Mouse (Mus musculus) liver, embryonic 11.5 days (tissue): Measurements from ENCODE around the gene Rbm38. TPM values are rescaled to one million over a fixed set of nuclear protein-coding genes. Genes with fewer than 3 reads are reported as not detected.
A peak's percentile ranks its signal among the peaks of the same experiment; 100 is the strongest.

ENCODE experiments used
- ATAC-seq: fragments of 200-750 bp; cut with Nextera tagmentation; replicated peaks from 2 replicates; pipeline ENCODE4 v1.8.0; 2017; ENCODE audit warnings: moderate number of reproducible peaks, mild to moderate bottlenecking, moderate TSS enrichment, moderate library complexity; ENCODE audit not compliant: low FRiP score
- DNase-seq: peaks from one replicate; pipeline ENCODE4 v3.0.0-alpha.2; 2017; ENCODE audit warnings: low spot score
- H3K27ac ChIP-seq: fragments of 300-500 bp; sonication (generic); 2 replicates; pipeline ENCODE4 v1.5.1; 2014; ENCODE audit warnings: mild to moderate bottlenecking, low read depth, low read length, control low read depth
- H3K27me3 ChIP-seq: fragments of 300-500 bp; sonication (generic); replicated peaks from 2 replicates; pipeline ENCODE4 v1.6.1; 2014; ENCODE audit warnings: low read length, mixed read lengths; ENCODE audit not compliant: control insufficient read depth, insufficient read depth
- H3K36me3 ChIP-seq: fragments of 300-500 bp; sonication (generic); 2 replicates; pipeline ENCODE4 v1.6.1; 2014; ENCODE audit warnings: mild to moderate bottlenecking, low read length, moderate library complexity, mixed read lengths; ENCODE audit not compliant: control insufficient read depth, insufficient read depth
- H3K4me1 ChIP-seq: fragments of 300-500 bp; sonication (generic); replicated peaks from 2 replicates; pipeline ENCODE4 v1.6.1; 2014; ENCODE audit warnings: low read length, mixed read lengths; ENCODE audit not compliant: control insufficient read depth, insufficient read depth
- H3K4me2 ChIP-seq: fragments of 300-500 bp; sonication (generic); 2 replicates; pipeline ENCODE4 v1.6.1; 2014; ENCODE audit warnings: mild to moderate bottlenecking, control low read depth, moderate library complexity
- H3K4me3 ChIP-seq: fragments of 300-500 bp; sonication (generic); 2 replicates; pipeline ENCODE4 v1.5.1; 2014; ENCODE audit warnings: low read depth, low read length, control low read depth
- H3K9ac ChIP-seq: fragments of 300-500 bp; sonication (generic); 2 replicates; pipeline ENCODE4 v1.6.1; 2014; ENCODE audit warnings: low read depth, low read length, control low read depth
- H3K9me3 ChIP-seq: fragments of 300-500 bp; sonication (generic); 2 replicates; pipeline ENCODE4 v1.6.1; 2016; ENCODE audit warnings: low read length, inconsistent platforms, mixed read lengths; ENCODE audit not compliant: control insufficient read depth
- WGBS: fragments of 180-500 bp; shearing (Covaris S2); extraction: QIAGEN DNeasy Blood & Tissue Kit; methylation state at CpG from one replicate; pipeline ENCODE4 v1.1.7; 2014; 5-methylcytosine and 5-hydroxymethylcytosine counted together
- polyA plus RNA-seq: library from polyadenylated mRNA; unstranded; fragments of >200 nt; fragmentation: Nextera tagmentation; extraction: Ambion mirVana; gene quantifications from 2 replicates; pipeline ENCODE4 v1.2.1, GENCODE M21; 2014

Gene Rbm38
- polyA plus RNA-seq, 1 experiment from 2014 or later = 209 TPM

- no peak; the same call in 1 of the 2 replicates for ATAC-seq
- Histone ChIP-seq H3K27ac (peak overlapping the region; percentile 39; the same call in 1 of the 2 replicates), H3K9ac (no peak overlapping the region), H3K4me3 (no peak overlapping the region), H3K36me3 (no peaks in the 10 kb centered on the region), H3K4me1 (peaks cover 29% of the 10 kb centered on the region), H3K27me3 (no peaks in the 10 kb centered on the region; the same call in 1 of the 2 replicates), H3K4me2 (no peak overlapping the region), H3K9me3 (no peaks in the 10 kb centered on the region)
- WGBS = 49% methylated on average over 8 of the region's 8 CpGs
- DNase-seq = no peak
Observed at GRCm38 (mm10) chr2:173050604-173051382, 30.5 kb downstream of the Rbm38 start.

DNA sequence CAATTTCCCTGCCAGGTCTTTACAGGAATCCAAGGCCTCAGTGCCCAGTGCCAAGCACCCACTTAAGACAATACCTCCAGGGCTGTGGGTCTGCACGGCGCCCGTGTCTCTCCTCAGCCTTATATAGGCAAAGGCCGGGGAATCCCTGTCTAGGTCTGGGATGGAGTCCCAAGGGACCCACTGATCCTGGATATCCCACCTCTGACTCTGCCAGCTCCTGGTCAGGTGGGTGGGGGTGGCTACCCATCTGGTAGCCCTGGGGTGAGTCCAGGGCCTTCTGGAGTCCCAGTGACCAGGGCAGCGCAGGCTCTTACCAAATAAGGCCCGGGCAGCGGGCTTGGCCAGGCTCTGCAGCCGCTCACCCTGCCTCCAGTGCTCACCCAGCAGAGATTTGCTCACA is 32.6 kb downstream of the Rbm38 start:
- Histone ChIP-seq H3K9ac (no peak overlapping the region), H3K27ac (no peak overlapping the region), H3K4me2 (no peak overlapping the region), H3K36me3 (no peaks in the 10 kb centered on the region), H3K4me3 (no peak overlapping the region), H3K9me3 (no peaks in the 10 kb centered on the region), H3K27me3 (no peaks in the 10 kb centered on the region; the same call in 1 of the 2 replicates), H3K4me1 (peaks cover 30% of the 10 kb centered on the region)
- ATAC-seq = no peak
- WGBS = 87% methylated on average over 8 of the region's 8 CpGs
- DNase-seq = no peak

DNA sequence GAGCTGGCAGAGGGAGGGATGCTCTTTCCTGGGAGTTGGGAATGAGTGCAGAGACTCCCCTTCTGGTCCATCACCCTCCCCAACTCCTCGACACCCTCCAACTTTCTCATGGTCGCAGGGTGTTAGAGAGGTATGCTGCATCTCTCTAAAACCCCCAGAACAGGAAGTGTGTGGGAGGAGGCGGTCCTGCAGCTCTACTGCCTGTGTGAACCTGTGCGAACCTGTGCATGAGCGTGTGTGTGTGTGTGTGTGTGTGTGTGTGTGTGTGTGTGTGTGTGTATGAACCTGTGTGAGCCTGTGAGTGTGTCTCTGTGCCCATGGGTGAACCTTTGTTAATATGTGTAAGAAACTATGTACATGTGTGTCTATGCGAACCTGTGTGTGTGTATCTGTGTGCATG is 33.5 kb downstream of the Rbm38 start:
- no peak for ATAC-seq
- no peak overlapping the region for H3K9ac ChIP-seq
- H3K36me3 ChIP-seq = no peaks in the 10 kb centered on the region
- H3K4me1 ChIP-seq = peaks cover 32% of the 10 kb centered on the region
- no peaks in the 10 kb centered on the region for H3K9me3 ChIP-seq
- 63% methylated on average over 6 of the region's 6 CpGs for WGBS
- H3K4me2 ChIP-seq = no peak overlapping the region
- no peak overlapping the region for H3K27ac ChIP-seq
- H3K27me3 ChIP-seq = no peaks in the 10 kb centered on the region; the same call in 1 of the 2 replicates
- DNase-seq = no peak
- no peak overlapping the region for H3K4me3 ChIP-seq

GRCm38 (mm10) chr2:173056303-173056881 is 36.1 kb downstream of the Rbm38 start:
- H3K27me3 ChIP-seq = no peaks in the 10 kb centered on the region; the same call in 1 of the 2 replicates
- no peaks in the 10 kb centered on the region for H3K36me3 ChIP-seq
- DNase-seq (no peak), ATAC-seq (no peak)
- H3K4me3 ChIP-seq = no peak overlapping the region
- 54% methylated on average over 10 of the region's 10 CpGs for WGBS
- H3K4me2 ChIP-seq = no peak overlapping the region
- no peak overlapping the region for H3K27ac ChIP-seq
- no peaks in the 10 kb centered on the region for H3K9me3 ChIP-seq
- no peak overlapping the region for H3K9ac ChIP-seq
- H3K4me1 ChIP-seq = peaks cover 36% of the 10 kb centered on the region

DNA sequence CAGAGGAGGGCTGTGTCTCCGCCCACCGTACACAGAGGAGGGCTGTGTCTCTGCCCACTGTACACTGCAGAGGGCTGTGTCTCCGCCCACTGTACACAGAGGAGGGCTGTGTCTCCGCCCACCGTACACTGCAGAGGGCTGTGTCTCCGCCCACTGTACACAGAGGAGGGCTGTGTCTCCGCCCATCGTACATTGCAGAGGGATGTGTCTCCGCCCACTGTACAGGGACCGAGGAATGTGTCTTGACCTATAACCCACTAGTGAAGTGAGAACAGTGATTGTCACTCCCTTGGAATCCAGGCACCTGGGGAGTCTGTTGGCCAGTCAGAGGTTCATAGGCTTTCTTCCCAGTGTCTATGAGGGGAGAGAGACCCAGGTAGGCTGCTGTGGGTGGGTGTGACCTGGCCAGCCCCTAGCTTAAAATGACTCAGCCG is 36.6 kb downstream of the Rbm38 start:
- H3K27me3 ChIP-seq = no peaks in the 10 kb centered on the region; the same call in 1 of the 2 replicates
- H3K27ac ChIP-seq = no peak overlapping the region
- no peak overlapping the region for H3K9ac ChIP-seq
- no peaks in the 10 kb centered on the region for H3K36me3 ChIP-seq
- DNase-seq (no peak), ATAC-seq (peak; percentile 77)
- no peaks in the 10 kb centered on the region for H3K9me3 ChIP-seq
- H3K4me2 ChIP-seq = peak overlapping the region; percentile 15
- peaks cover 40% of the 10 kb centered on the region for H3K4me1 ChIP-seq
- WGBS = 39% methylated on average over 11 of the region's 11 CpGs
- H3K4me3 ChIP-seq = no peak overlapping the region

- WGBS = 41% methylated on average over 10 of the region's 10 CpGs
- Histone ChIP-seq H3K27ac (no peak overlapping the region), H3K9ac (no peak overlapping the region), H3K4me2 (no peak overlapping the region; the same call in 1 of the 2 replicates), H3K4me1 (peaks cover 40% of the 10 kb centered on the region), H3K4me3 (no peak overlapping the region), H3K27me3 (no peaks in the 10 kb centered on the region; the same call in 1 of the 2 replicates), H3K36me3 (no peaks in the 10 kb centered on the region), H3K9me3 (no peaks in the 10 kb centered on the region)
- ATAC-seq (no peak), DNase-seq (no peak)
Observed at GRCm38 (mm10) chr2:173057623-173058022, 37.3 kb downstream of the Rbm38 start.

GRCm38 (mm10) chr2:173058263-173058662 is 38.0 kb downstream of the Rbm38 start:
- no peak overlapping the region for H3K4me3 ChIP-seq
- no peaks in the 10 kb centered on the region for H3K36me3 ChIP-seq
- WGBS = 38% methylated on average over 11 of the region's 11 CpGs
- no peak overlapping the region for H3K4me2 ChIP-seq
- H3K27me3 ChIP-seq = no peaks in the 10 kb centered on the region
- H3K9me3 ChIP-seq = no peaks in the 10 kb centered on the region
- ATAC-seq (no peak), DNase-seq (no peak)
- H3K9ac ChIP-seq = no peak overlapping the region
- no peak overlapping the region for H3K27ac ChIP-seq
- peaks cover 40% of the 10 kb centered on the region for H3K4me1 ChIP-seq

- Histone ChIP-seq H3K4me3 (no peak overlapping the region), H3K9me3 (no peaks in the 10 kb centered on the region), H3K9ac (no peak overlapping the region), H3K27ac (no peak overlapping the region), H3K4me2 (no peak overlapping the region), H3K4me1 (peaks cover 40% of the 10 kb centered on the region), H3K27me3 (no peaks in the 10 kb centered on the region), H3K36me3 (no peaks in the 10 kb centered on the region)
- no peak for DNase-seq
- whole genome bisulfite sequencing = 58% methylated on average over 9 of the region's 9 CpGs
- no peak for ATAC-seq
Observed at GRCm38 (mm10) chr2:173060450-173060849, 40.2 kb downstream of the Rbm38 start.
